Mouse (Mus musculus): ENCODE measurements around the gene Elk3.

Gene Elk3

DNA sequence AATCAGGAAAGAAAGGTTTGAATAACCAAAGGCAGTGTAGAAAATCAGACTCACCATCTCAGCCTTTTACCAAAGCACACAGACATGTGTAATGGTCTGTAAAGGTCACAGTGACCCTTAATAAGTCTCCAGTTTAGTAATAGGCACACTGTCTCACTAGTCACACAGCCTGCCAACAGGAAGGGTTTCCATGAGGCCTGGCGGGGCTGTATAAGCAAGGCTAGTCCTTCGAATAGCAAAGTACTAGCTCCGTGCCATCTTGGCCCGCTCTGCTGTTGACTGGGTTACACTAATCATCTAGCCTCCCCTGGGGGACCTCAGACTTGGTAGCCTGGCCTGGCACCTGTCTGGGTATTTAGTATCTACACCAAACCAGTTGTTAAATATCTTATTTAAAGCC is 20.6 kb upstream of the Elk3 start:
- no peak for DNase-seq (ENCODE audit: low spot score in 2 of 2)

- DNase-seq (ENCODE audit: low spot score in 2 of 2) = no peak
These were observed 17.4 kb upstream of the Elk3 start for GRCm38 (mm10) chr10:93328321-93328720.

DNA sequence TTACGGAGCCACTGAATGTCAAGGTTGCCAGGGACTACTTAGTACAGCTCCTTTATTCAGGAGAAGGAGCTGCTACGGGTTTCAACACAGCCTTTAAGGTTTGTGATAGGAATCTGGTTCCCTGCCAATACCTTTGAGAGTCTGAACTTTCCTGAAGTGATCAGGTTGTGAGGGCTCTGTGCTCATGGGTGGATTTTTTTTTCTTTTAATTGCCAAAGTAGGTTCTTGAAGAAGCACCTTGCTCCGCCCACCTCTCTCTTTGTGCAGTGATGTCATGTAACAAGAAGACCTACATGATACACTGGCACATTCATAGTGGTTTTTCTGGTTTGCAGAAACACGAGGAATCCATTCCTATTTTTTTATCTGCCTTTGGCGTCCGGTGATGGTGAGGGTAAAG is 16.3 kb upstream of the Elk3 start:
- no peak for DNase-seq (ENCODE audit: low spot score in 2 of 2)

- DNase-seq (ENCODE audit: low spot score in 2 of 2) = no peak
These were observed 15.8 kb upstream of the Elk3 start for GRCm38 (mm10) chr10:93326741-93327100.

DNA sequence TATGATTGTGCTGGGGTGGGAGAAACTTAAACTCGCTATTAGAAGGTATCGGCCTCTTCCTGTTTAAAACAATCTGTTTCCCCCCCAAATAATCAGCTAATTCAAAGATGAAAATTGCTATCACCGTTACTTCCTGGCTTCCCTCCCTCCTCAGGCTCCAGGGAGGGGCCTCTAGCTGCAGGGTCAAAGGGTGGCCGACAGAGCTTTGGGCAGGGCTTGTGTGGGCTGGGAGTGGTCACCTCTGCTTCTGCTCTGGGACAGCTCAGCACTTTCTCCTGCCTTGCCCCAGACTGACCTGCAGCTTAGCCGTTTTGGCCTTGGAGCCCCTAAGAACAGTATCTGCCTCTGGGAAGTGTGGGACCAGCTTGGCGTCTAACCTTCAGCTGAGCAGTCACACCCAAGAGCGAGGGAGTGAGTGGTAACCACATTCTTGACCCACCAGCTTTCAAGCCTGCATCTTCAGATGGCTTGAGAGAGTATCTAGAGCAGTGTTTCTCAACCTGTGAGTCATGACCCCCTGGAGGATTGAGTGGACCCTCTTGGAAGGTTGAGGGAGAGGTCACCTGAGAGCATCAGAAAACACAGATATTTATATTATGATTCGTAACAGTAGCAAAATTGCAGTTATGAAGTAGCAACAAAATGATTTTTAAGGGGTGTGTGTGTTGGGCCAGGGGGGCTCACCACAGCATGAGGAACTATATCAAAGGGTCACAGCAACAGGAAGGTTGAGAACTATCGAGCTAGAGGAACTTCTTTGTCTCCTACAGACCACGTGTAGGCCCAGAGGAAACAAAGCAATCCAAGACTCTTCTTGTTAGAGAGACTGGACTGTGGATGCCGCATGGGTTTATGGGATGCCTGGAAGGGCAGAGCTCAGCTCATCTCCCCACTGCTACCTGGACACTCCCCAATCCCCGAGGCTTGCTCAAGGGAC is 15.1 kb upstream of the Elk3 start:
- no peak for DNase-seq (ENCODE audit: low spot score in 2 of 2)

- DNase-seq (ENCODE audit: low spot score in 2 of 2) = no peak
These were observed 14.4 kb upstream of the Elk3 start for GRCm38 (mm10) chr10:93325369-93325768.

- no peak for DNase-seq (ENCODE audit: low spot score in 2 of 2)
These were observed 13.5 kb upstream of the Elk3 start for GRCm38 (mm10) chr10:93324438-93324837.

DNA sequence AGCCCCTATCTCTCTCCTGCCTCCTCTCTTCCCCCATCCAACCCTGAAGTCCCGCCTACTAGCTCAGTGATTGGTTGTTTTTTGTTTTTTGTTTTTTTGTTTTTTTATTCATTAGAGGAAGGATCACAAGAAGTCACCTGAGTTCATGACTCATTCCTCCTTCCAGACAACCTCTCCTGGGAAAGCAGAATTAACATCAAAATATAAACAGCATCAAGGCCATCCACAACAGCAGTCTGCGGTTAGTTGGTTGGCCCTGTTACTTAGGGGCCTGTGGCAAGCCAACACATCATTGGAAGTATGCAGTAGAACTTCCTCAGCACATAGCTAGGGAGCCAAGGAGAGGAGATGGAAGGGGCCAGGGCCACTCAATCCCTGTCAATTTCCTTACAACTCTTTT is 12.7 kb upstream of the Elk3 start:
- DNase-seq (ENCODE audit: low spot score in 2 of 2) = no peak

DNA sequence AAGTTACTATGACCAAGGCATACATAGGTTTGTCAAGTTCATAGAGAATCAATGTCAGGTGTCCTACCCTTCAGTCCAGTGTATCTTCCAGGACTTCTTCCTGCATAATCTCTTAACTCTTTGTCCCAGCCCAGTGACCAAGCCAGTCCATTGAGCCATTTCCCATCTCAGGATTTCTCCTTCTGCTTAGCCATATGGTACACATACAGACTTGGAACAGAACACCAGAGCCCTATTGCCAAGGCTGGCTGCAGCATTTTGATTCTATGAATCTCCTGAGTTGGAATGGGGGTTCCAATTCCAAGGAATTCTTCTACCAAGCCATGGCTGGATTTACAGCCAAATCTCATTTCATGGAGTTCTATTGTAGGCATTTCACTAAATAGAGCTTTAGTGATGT is 10.8 kb upstream of the Elk3 start:
- DNase-seq (ENCODE audit: low spot score in 2 of 2) = no peak

- DNase-seq (ENCODE audit: low spot score in 2 of 2) = no peak
These were observed 9.2 kb upstream of the Elk3 start for GRCm38 (mm10) chr10:93320148-93320547.

GRCm38 (mm10) chr10:93319526-93320063 is 8.7 kb upstream of the Elk3 start:
- DNase-seq (ENCODE audit: low spot score in 2 of 2) = no peak

DNA sequence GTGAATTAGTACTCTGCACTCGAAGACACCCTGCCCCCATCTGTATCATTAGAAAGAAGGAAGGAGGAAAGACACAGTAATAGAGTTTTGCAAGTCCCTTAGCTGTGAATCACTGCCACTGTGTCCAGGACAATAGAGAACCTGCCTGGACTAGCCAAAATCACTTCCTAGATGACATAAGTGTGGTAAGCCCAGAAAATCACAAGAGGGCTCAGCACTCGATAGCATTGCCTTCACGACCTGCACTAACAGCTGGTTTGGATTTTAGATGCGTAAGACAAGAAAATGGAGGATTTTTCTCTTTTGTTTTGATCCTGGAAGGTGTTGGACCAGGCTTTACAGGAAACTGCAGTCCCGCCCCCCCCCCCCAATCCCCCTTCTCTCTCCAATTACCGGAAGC is 6.0 kb upstream of the Elk3 start:
- no peak for DNase-seq (ENCODE audit: low spot score in 2 of 2)

DNA sequence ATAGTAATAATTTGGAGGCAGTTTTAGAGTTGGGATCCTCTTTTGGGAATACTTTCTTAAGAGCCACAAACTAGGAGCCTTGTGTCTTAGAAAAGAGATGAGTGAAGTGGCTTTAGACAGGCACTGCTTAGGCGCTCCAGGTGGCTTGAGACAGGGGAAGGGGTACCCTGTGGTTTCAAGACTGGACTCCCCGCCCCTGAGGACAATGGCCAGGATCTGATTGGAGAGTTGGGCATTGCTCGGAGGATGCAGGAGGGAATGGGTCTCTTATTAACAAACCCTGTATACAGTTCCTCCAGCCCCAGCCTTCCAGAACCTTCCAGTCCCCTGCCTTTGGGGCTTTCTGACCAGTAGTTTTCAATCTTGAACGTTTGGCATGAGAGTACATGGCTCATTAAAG is 641 bp upstream of the Elk3 start:
- no peak for DNase-seq (ENCODE audit: low spot score in 2 of 2)

GRCm38 (mm10) chr10:93309934-93310621 is 857 bp downstream of the Elk3 start:
- no peak for DNase-seq (ENCODE audit: low spot score in 2 of 2)

DNA sequence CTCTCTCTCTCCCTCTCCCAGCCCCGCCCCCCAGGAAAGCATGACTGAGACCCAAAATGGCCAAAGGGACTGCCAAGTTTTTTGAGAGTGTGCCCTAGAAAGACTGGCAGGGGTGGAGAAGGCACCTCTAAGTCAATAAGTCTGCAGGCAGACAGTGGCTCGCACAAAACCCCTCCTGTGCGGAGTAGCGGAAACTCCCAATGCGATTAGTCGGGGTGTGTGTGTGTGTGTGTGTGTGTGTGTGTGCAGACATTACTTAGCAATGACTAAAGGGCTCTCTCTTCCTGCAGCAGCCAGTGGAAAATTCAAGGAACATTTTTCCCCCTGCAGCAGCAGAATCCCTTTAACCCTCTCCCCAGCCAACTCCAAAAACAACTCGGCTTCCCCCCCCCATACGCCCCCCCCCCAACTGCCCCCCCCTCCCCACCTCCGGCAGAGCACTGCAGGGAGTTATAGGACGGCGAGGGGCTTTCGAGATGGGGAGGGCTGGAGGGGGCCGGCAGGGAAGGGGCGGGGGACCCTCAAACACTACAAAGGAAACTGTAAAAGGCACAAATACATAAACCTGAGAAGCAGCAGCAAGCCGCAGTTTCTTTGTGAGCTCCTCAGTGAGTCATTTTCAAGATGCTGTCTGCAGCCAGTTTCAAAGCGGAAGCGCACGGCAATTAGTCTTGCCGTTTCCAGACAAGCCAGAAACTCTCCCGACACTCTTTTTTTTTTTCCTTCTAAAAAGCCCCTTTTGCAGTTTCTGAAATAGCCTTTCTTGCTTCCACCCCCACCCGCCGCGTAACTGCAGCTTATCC is 1.6 kb downstream of the Elk3 start:
- peak in 1 of 2 experiments; percentile 49 for DNase-seq (ENCODE audit: low spot score in 2 of 2)

- no peak for DNase-seq (ENCODE audit: low spot score in 2 of 2)
These were observed 4.6 kb downstream of the Elk3 start for GRCm38 (mm10) chr10:93306367-93306766.

GRCm38 (mm10) chr10:93305946-93306345 is 5.0 kb downstream of the Elk3 start:
- DNase-seq (ENCODE audit: low spot score in 2 of 2) = no peak

DNA sequence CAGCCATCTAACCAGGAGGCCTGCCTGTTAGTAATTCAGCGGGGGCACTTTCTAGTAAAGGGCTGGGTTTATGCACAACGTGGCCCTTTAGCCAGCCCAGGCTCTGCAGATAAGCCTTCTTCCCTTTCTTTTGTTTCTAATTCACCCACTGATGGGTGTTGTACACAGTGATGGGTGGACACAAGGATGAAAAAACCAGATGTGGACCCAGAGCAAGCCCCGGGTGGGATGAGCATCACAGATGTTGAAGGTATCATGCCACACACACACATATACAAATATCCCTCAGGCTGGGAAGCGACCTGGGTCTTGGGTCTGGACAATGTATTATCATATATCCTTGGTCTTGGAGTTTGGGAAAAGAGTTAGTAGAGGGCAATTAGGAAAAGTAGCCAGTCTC is 7.7 kb downstream of the Elk3 start:
- no peak for DNase-seq (ENCODE audit: low spot score in 2 of 2)

DNA sequence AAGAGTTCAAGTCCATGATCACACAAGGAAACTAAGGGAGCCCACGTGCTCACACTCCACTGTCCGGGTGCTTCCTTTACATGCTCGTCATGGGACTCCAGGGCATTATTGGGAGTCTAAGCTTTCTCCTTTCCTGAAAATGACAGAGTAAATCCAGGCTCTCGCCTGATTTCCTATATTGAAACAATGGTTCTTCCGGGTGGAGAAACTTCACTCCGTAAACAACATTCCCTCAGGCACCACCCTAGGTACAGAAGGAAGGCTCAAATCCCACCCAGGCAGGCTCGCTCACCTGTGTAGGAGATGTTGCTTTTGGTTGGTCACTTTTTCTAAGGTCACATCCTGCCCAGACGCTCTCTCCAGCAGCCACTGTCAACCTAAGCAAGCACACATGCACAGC is 9.1 kb downstream of the Elk3 start:
- DNase-seq (ENCODE audit: low spot score in 2 of 2) = no peak

GRCm38 (mm10) chr10:93298208-93298607 is 12.7 kb downstream of the Elk3 start:
- no peak for DNase-seq (ENCODE audit: low spot score in 2 of 2)

GRCm38 (mm10) chr10:93297774-93298173 is 13.2 kb downstream of the Elk3 start:
- no peak for DNase-seq (ENCODE audit: low spot score in 2 of 2)
